Mouse (Mus musculus) CD4-positive naive resting alpha-beta T cell, adult 57 days (primary cell): Measurements from ENCODE around the gene Zhx3. TPM values are rescaled to one million over a fixed set of nuclear protein-coding genes. Genes with fewer than 3 reads are reported as not detected.

ENCODE experiments used
- total RNA-seq: library from RNA; stranded (reverse); gene quantifications from one replicate; pipeline ENCODE4 v1.2.4, GENCODE M21; 2023

Zhx3 gene
- 16.0 TPM for total RNA-seq

GRCm38 (mm10) chr2:160872890-160873382 is at the start of gene Zhx3:
Zhx3 (minus strand) TSS chr2:160872998.

GRCm38 (mm10) chr2:160912231-160912671 is 39.5 kb upstream of the Zhx3 start, which contains the start of gene Emilin3:
Emilin3 (minus strand) TSS chr2:160912328.

GRCm38 (mm10) chr2:160880453-160881195 is 7.8 kb upstream of the Zhx3 start, which contains the start of gene Lpin3:
Lpin3 (plus strand) TSS chr2:160880670.

GRCm38 (mm10) chr2:160731117-160731838 is 141.5 kb downstream of the Zhx3 start, which contains the start of gene Plcg1:
Plcg1 (plus strand) TSS chr2:160731300.

Other genes with a start within 250 kb of the Zhx3 start
- gene Top1, start 227.1 kb downstream of the Zhx3 start, total RNA-seq: 139 TPM
- 356 TPM for gene Plcg1, start 141.7 kb downstream of the Zhx3 start, total RNA-seq
- gene Lpin3, start 7.7 kb upstream of the Zhx3 start, total RNA-seq: 1.2 TPM
- gene Emilin3, start 39.3 kb upstream of the Zhx3 start, total RNA-seq: not detected
- gene Chd6, start 236.1 kb upstream of the Zhx3 start, total RNA-seq: 100 TPM